Mouse (Mus musculus) lung, postnatal 25 days (tissue): ENCODE results near the gene Tmem126a.

Experiments
- DNase-seq: peaks from one replicate; pipeline ENCODE4 v3.0.0; 2022; ENCODE audit warnings: low spot score

Gene Tmem126a

GRCm38 (mm10) chr7:90456845-90457468, at the start of gene Tmem126a:
Gene Tmem126a, minus strand, starts transcription at chr7:90457229.
- DNase-seq: peak; percentile 89

GRCm38 (mm10) chr7:90482607-90483006, 25.6 kb upstream of the Tmem126a start:
- no peak for DNase-seq

GRCm38 (mm10) chr7:90476313-90477245, 19.6 kb upstream of the Tmem126a start, which contains the start of gene Dlg2:
Gene Dlg2, plus strand, starts transcription at chr7:90476672.
- peak; percentile 9 for DNase-seq

GRCm38 (mm10) chr7:90475793-90476312, 18.8 kb upstream of the Tmem126a start, which contains the start of gene Tmem126b:
Gene Tmem126b, minus strand, starts transcription at chr7:90476001.
- DNase-seq: peak; percentile 100

DNA sequence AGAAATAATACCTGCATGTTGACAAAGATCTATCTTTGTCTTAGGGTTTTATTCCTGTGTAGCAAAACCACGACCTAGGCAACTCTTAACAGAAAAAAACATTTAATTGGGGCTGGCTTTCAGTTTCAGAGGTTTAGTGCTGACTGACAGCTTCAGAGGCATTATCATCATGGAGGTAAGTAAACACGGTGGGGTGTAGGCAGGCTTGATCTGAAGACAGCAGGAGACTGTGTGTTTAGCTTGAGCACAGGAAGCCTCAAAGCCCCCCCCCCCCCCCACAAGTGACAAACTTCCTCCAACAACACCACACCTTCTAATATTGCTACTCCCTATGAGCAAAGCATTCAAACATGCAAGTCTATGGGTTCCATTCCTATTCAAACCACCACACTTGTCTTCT, 16.5 kb upstream of the Tmem126a start:
- no peak for DNase-seq

DNA sequence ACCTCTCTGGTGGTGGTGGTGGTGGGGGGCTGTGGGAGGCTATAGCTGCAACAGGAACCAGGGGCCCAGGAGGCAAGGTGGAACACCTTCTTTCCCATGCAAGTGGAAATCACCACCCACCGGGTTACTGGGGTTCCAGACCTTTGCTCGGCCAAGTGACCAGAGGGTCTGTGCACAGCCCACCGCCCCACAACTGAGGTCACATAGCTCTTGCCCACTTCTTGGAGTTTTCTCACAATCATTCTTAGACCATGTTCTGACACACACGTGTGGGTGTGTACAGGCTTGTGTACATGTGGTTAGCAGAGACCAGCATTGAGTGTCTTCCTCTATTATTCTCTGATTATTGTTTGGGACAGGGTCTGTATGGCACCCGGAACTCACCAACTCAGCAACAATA, 4.4 kb upstream of the Tmem126a start:
- no peak for DNase-seq

DNA sequence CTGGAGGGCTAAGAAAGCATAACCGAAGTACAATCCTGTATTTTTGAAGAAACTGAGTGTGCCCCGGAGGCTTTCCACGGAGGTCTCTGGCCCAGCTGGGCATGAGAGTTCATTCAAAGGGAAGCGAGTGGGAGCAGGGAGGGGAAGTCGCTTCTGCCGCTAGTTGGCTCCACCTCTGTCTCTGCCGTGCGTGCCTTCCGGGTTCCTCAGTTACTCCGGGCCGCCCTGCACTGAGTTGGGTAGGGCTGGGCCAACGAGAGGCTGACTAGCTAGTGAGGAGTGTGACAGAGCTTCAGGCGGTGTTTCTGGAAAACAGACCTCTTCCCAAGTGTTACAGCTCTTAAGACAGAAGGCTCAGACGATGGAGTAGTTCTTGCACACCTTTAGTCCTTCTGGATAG, 3.9 kb upstream of the Tmem126a start:
- peak; percentile 48 for DNase-seq

- no peak for DNase-seq
Observed at GRCm38 (mm10) chr7:90460330-90460729, 3.3 kb upstream of the Tmem126a start.

GRCm38 (mm10) chr7:90457517-90457916, 488 bp upstream of the Tmem126a start:
- DNase-seq: no peak

- no peak for DNase-seq
Observed at GRCm38 (mm10) chr7:90456149-90456844, 732 bp downstream of the Tmem126a start.

DNA sequence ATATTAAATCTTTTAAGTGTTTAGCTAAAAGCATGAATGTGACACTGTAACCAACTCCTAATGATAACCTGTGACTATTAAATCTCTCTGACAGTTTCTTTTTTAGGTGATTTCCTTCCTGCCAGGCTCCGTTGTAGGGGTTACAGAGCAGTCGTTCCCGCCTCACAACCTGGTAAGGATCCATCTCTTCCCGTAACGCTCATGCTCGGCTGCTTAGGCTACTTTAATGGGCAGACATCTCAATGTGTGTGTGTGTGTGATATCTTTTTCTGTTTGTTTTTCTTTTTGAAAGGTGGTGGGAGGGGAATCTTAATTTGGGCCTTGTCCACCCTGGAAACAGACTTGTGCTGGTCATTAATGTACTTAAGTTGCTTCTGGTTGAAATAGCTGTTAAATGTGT, 12.8 kb downstream of the Tmem126a start:
- DNase-seq: no peak

- peak; percentile 69 for DNase-seq
Observed at GRCm38 (mm10) chr7:90443101-90444091, 13.6 kb downstream of the Tmem126a start.

GRCm38 (mm10) chr7:90442518-90443080, 14.4 kb downstream of the Tmem126a start, which contains the start of gene Crebzf:
Gene Crebzf, plus strand, starts transcription at chr7:90442729.
- DNase-seq: peak; percentile 98

- DNase-seq: no peak
Observed at GRCm38 (mm10) chr7:90442070-90442469, 15.0 kb downstream of the Tmem126a start.

GRCm38 (mm10) chr7:90440044-90440443, 17.0 kb downstream of the Tmem126a start:
- no peak for DNase-seq

DNA sequence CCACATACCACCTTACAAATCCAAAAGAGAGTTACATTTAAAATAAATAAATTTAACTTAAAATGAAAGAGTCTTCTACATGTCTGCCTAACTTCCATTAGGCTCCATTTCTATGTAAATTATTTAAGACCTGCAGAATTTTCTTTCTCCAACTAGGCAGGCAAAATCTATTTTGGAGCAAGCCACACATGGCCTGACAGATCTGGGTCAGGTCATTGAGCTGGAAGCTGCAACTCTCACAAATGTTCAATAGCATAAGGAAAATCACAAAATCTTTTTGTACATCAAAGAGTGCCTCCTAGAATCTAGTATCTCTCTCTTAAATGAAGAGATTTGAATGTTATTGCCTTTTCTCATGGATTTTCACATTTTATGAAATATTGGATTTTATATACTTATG, 24.8 kb downstream of the Tmem126a start:
- DNase-seq: no peak

DNA sequence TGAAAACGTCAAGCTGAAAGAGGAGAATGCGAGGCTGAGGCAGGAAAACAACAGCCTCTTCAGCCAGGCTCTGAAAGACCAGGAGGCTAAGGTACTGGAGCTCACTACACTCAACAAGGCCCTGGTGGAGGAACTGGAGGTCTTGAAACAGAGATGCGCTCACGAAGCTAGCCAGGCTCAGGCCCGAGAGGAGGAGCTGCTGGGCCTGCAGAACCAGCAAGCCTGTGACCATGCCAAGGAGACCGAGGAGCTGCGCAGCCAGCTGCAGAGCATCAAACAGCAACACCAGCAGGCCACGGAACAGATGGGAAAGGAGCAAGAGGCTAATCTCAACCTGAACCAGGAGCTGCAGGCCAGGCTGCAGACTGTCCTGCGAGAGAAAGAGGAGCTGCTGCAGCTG, 30.0 kb downstream of the Tmem126a start:
- no peak for DNase-seq

DNA sequence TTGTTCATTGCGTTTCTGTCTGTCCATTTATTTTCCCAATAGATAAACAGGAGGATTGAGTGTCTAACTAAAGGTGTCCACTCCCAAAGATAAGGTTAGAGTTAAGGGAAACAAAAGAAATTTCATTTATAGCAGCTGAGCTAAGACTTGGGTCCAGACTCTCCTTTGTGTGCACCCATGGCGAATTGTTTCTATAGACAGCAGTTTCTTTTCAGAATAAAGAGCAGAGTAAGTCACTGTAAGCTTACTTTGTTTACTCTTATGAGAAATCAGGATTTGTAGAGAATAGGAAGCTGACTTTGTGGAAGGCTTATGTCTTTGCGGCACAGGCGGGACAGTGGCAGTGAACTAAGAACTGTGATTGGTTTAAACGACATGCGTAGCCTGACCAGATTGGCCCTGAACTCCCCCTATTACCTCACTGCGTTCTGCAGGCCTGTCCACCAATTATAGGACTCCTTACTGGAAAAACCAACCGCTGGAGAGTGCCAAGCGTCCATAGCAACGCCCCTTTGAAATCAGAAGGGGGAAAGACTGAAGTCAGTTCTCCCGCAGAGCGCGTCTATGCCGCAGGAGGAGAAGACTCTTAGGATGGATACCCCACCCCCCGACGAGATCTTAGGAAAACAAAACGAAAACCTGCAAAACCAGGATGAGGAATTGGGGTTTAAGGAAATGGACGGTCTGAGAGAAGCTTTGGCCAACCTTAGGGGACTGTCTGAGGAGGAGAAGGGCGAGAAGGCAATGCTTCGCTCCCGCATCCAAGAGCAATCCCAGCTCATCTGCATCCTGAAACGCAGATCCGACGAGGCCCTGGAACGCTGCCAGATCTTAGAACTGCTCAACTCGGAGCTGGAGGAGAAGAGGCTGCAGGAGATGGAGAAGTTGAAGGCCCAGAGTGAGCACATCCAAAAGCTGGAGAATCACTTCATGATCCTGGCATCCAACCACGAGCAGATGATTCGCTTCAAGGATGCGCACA, 30.7 kb downstream of the Tmem126a start, which contains the start of gene Ccdc89:
TSS of gene Ccdc89 (plus strand) at position 558 of the 982 bp plus-strand sequence.
- DNase-seq: peak; percentile 90

GRCm38 (mm10) chr7:90409934-90410333, 47.1 kb downstream of the Tmem126a start:
- DNase-seq: peak; percentile 73
